In genomic region chr1:177373226-177373825, GRCm38 (mm10) we compare ENCODE assay signal across 14 mouse cellular contexts.
A peak's percentile ranks its signal among the peaks of the same experiment; 100 is the strongest.
DNase-seq lines count a peak whose midpoint lies in the region; ATAC-seq and TF ChIP-seq lines count a peak whose summit lies in the region.
"Had no signal": no experiment of that assay in that cellular context is flagged by ENCODE, and none has a peak within 500 bp of the region (broad histone marks: within the 10 kb centered on the region; RNA-seq: fewer than 3 reads in every experiment).

No protein-coding gene starts in this region.

- peak overlapping the region; percentile 5; the same call in 1 of the 2 replicates for H3K27ac ChIP-seq in hindbrain, embryonic 10.5 days
- H3K27ac ChIP-seq in hindbrain, embryonic 14.5 days, result no peak overlapping the region
- no peak overlapping the region for H3K27ac ChIP-seq in midbrain, embryonic 11.5 days (ENCODE audit: low read depth, low read length)
- no peak overlapping the region for H3K27ac ChIP-seq in midbrain, postnatal 0 days (ENCODE audit: low read depth, low read length)
- peak overlapping the region; percentile 75 for H3K27ac ChIP-seq in forebrain, embryonic 15.5 days (replicated peaks)
- H3K27ac ChIP-seq: limb, embryonic 15.5 days had no signal

- no peak overlapping the region for H3K4me2 ChIP-seq in hindbrain, embryonic 14.5 days (replicated peaks)
- H3K4me2 ChIP-seq in midbrain, embryonic 11.5 days, result no peak overlapping the region
- H3K4me2 ChIP-seq in midbrain, postnatal 0 days (ENCODE audit: low read depth, low read length, poor library complexity, severe bottlenecking), result no peak overlapping the region
- no peak overlapping the region for H3K4me2 ChIP-seq in forebrain, embryonic 15.5 days (replicated peaks)
- H3K4me2 ChIP-seq: limb, embryonic 15.5 days had no signal

- H3K4me3 ChIP-seq in hindbrain, embryonic 10.5 days, result no peak overlapping the region
- no peak overlapping the region for H3K4me3 ChIP-seq in hindbrain, embryonic 14.5 days (replicated peaks; ENCODE audit: low read length)
- H3K4me3 ChIP-seq in midbrain, embryonic 11.5 days (ENCODE audit: low read depth, low read length), result no peak overlapping the region
- no peak overlapping the region for H3K4me3 ChIP-seq in midbrain, postnatal 0 days (ENCODE audit: low read depth, low read length)
- H3K4me3 ChIP-seq in forebrain, embryonic 15.5 days, result no peak overlapping the region
- H3K4me3 ChIP-seq: limb, embryonic 15.5 days had no signal

- WGBS in hindbrain, embryonic 10.5 days, result 9% methylated on average over 5 of the region's 5 CpGs
- 3% methylated on average over 5 of the region's 5 CpGs for WGBS in hindbrain, embryonic 14.5 days
- 11% methylated on average over 5 of the region's 5 CpGs for WGBS in midbrain, embryonic 11.5 days
- 7% methylated on average over 5 of the region's 5 CpGs for WGBS in midbrain, postnatal 0 days
- 3% methylated on average over 5 of the region's 5 CpGs for WGBS in forebrain, embryonic 15.5 days

- no peaks in the 10 kb centered on the region for H3K9me3 ChIP-seq in hindbrain, embryonic 10.5 days
- no peaks in the 10 kb centered on the region for H3K9me3 ChIP-seq in hindbrain, embryonic 14.5 days (ENCODE audit: control insufficient read depth, low read length)
- H3K9me3 ChIP-seq in midbrain, embryonic 11.5 days (ENCODE audit: control insufficient read depth, low read length), result no peaks in the 10 kb centered on the region
- no peaks in the 10 kb centered on the region for H3K9me3 ChIP-seq in midbrain, postnatal 0 days (ENCODE audit: low read length)
- H3K9me3 ChIP-seq in forebrain, embryonic 15.5 days, result no peaks in the 10 kb centered on the region
- H3K9me3 ChIP-seq: limb, embryonic 15.5 days had no signal

- no peak for ATAC-seq in hindbrain, embryonic 14.5 days (ENCODE audit: low FRiP score)
- ATAC-seq in midbrain, embryonic 11.5 days (ENCODE audit: low FRiP score), result peak; percentile 60; the same call in 1 of the 2 replicates
- no peak for ATAC-seq in midbrain, postnatal 0 days (ENCODE audit: low FRiP score)
- peak; percentile 80 for ATAC-seq in forebrain, embryonic 15.5 days (replicated peaks)
- no peak for ATAC-seq in CD4-positive, CD25-positive, alpha-beta regulatory T cell, adult 4 months
- ATAC-seq: intestine, postnatal 0 days had no signal

- DNase-seq in hindbrain, embryonic 10.5 days (ENCODE audit: low spot score), result no peak
- DNase-seq in hindbrain, embryonic 14.5 days (ENCODE audit: low spot score), result no peak
- peak; percentile 83 for DNase-seq in midbrain, embryonic 11.5 days (ENCODE audit: low spot score, missing footprints)
- DNase-seq in midbrain, postnatal 0 days (ENCODE audit: low spot score), result no peak
- DNase-seq in retina, postnatal 1 day, result peak; percentile 90
- no peak for DNase-seq in ovary, postnatal 10 days (ENCODE audit: low spot score)
- DNase-seq: adrenal gland, postnatal 14 days; cerebellum, postnatal 25 days; lung, adult 18-20 months had no signal

- peaks cover 23% of the 10 kb centered on the region for H3K4me1 ChIP-seq in hindbrain, embryonic 10.5 days (replicated peaks)
- peaks cover 11% of the 10 kb centered on the region; the same call in 1 of the 2 replicates for H3K4me1 ChIP-seq in hindbrain, embryonic 14.5 days (replicated peaks; ENCODE audit: control insufficient read depth, insufficient read depth, low read length)
- H3K4me1 ChIP-seq in midbrain, embryonic 11.5 days (ENCODE audit: control insufficient read depth, insufficient read depth, low read length), result peaks cover 7% of the 10 kb centered on the region; the same call in 1 of the 2 replicates
- no peaks in the 10 kb centered on the region for H3K4me1 ChIP-seq in midbrain, postnatal 0 days (ENCODE audit: insufficient read depth, low read length)
- peaks cover 19% of the 10 kb centered on the region for H3K4me1 ChIP-seq in forebrain, embryonic 15.5 days
- H3K4me1 ChIP-seq: limb, embryonic 15.5 days had no signal

- H3K27me3 ChIP-seq in hindbrain, embryonic 10.5 days (ENCODE audit: insufficient read depth, poor library complexity, severe bottlenecking), result no peaks in the 10 kb centered on the region
- no peaks in the 10 kb centered on the region for H3K27me3 ChIP-seq in hindbrain, embryonic 14.5 days (ENCODE audit: control insufficient read depth, insufficient read depth, low read length)
- H3K27me3 ChIP-seq in midbrain, embryonic 11.5 days (ENCODE audit: control insufficient read depth, insufficient read depth, low read length), result no peaks in the 10 kb centered on the region
- H3K27me3 ChIP-seq in midbrain, postnatal 0 days (ENCODE audit: insufficient read depth, low read length), result no peaks in the 10 kb centered on the region
- H3K27me3 ChIP-seq in forebrain, embryonic 15.5 days, result no peaks in the 10 kb centered on the region
- H3K27me3 ChIP-seq: limb, embryonic 15.5 days had no signal

- TF ChIP-seq CTCF in midbrain, postnatal 0 days (IDR thresholded peaks at IDR 0.05), result no peak

- no peaks in the 10 kb centered on the region for H3K36me3 ChIP-seq in hindbrain, embryonic 10.5 days
- no peaks in the 10 kb centered on the region for H3K36me3 ChIP-seq in hindbrain, embryonic 14.5 days (replicated peaks; ENCODE audit: control insufficient read depth, insufficient read depth)
- H3K36me3 ChIP-seq in midbrain, embryonic 11.5 days (ENCODE audit: control insufficient read depth, insufficient read depth, low read length), result no peaks in the 10 kb centered on the region
- no peaks in the 10 kb centered on the region for H3K36me3 ChIP-seq in midbrain, postnatal 0 days (ENCODE audit: insufficient read depth, low read length)
- no peaks in the 10 kb centered on the region for H3K36me3 ChIP-seq in forebrain, embryonic 15.5 days
- H3K36me3 ChIP-seq: G1E; limb, embryonic 15.5 days had no signal

- no peak overlapping the region for H3K9ac ChIP-seq in hindbrain, embryonic 14.5 days
- H3K9ac ChIP-seq in midbrain, embryonic 11.5 days (ENCODE audit: low read length), result no peak overlapping the region
- no peak overlapping the region for H3K9ac ChIP-seq in midbrain, postnatal 0 days (replicated peaks; ENCODE audit: low read length, poor library complexity, severe bottlenecking)
- H3K9ac ChIP-seq in forebrain, embryonic 15.5 days (replicated peaks), result no peak overlapping the region
- H3K9ac ChIP-seq: limb, embryonic 15.5 days had no signal

Comparison
In these comparisons a context has a peak if more than half of its experiments do, and no peak if none do; other contexts are left out.
1. DNase-seq: peak in midbrain, embryonic 11.5 days (single experiment) and retina, postnatal 1 day (single experiment); none in hindbrain, embryonic 10.5 days (single experiment), hindbrain, embryonic 14.5 days (single experiment), midbrain, postnatal 0 days (single experiment) and ovary, postnatal 10 days (single experiment).
2. H3K27ac ChIP-seq: peak in hindbrain, embryonic 10.5 days (single experiment) and forebrain, embryonic 15.5 days (single experiment); none in hindbrain, embryonic 14.5 days (single experiment), midbrain, embryonic 11.5 days (single experiment) and midbrain, postnatal 0 days (single experiment).
3. ATAC-seq: peak in midbrain, embryonic 11.5 days (single experiment) and forebrain, embryonic 15.5 days (single experiment); none in hindbrain, embryonic 14.5 days (single experiment), midbrain, postnatal 0 days (single experiment) and CD4-positive, CD25-positive, alpha-beta regulatory T cell, adult 4 months (single experiment).